ENCODE assay signal across 8 mouse cellular contexts in genomic region chr15:98002113-98002990, GRCm38 (mm10). TPM values are rescaled to one million over a fixed set of nuclear protein-coding genes. Genes with fewer than 3 reads are reported as not detected.
DNase-seq lines count a peak whose midpoint lies in the region; ATAC-seq and TF ChIP-seq lines count a peak whose summit lies in the region.

No protein-coding gene starts in this region.

- H3K4me3 ChIP-seq in embryonic facial prominence, embryonic 15.5 days (replicated peaks): peak overlapping the region; percentile 41
- H3K4me3 ChIP-seq in layer of hippocampus, adult 2 months: peak overlapping the region; percentile 37; the same call in 1 of the 2 replicates
- H3K4me3 ChIP-seq in myocyte: no peak overlapping the region

- TF ChIP-seq POLR2A in myocyte (IDR thresholded peaks at IDR 0.05; ENCODE audit: insufficient read length, low read depth): no peak

- ATAC-seq in embryonic facial prominence, embryonic 15.5 days (ENCODE audit: insufficient number of reproducible peaks, low FRiP score, low TSS enrichment, low read depth): peak; percentile 27

- peak overlapping the region; percentile 89 for H3K4me2 ChIP-seq in embryonic facial prominence, embryonic 15.5 days (replicated peaks)
- peak overlapping the region; percentile 69 for H3K4me2 ChIP-seq in myocyte (ENCODE audit: low read depth)

- no peaks in the 10 kb centered on the region for H3K79me2 ChIP-seq in myocyte (ENCODE audit: control insufficient read depth, insufficient read depth)

- peaks cover 44% of the 10 kb centered on the region for H3K4me1 ChIP-seq in embryonic facial prominence, embryonic 15.5 days

- under 1% methylated on average over 42 of the region's 42 CpGs for WGBS in embryonic facial prominence, embryonic 15.5 days

- peak overlapping the region; percentile 16; the same call in 1 of the 2 replicates for H3K9ac ChIP-seq in embryonic facial prominence, embryonic 15.5 days

- intact Hi-C loops in gastrocnemius, postnatal 36 days (cut with DNase I): no loop called here

- DNase-seq in left cerebral cortex, adult 11 months (ENCODE audit: low spot score): peak; percentile 51
- DNase-seq in left cerebral cortex, adult 18-20 months (ENCODE audit: low spot score in 2 of 2): no peak
- peak; percentile 24 to 52 for DNase-seq in layer of hippocampus, adult 2 months (ENCODE audit: low spot score in 2 of 2)
- DNase-seq in testis, postnatal 10 days (ENCODE audit: low spot score): no peak
- no peak for DNase-seq in gastrocnemius, postnatal 36 days
- no peak for DNase-seq in adrenal gland, postnatal 10 days

- no peak for TF ChIP-seq CTCF in layer of hippocampus, adult 2 months (conservative IDR thresholded peaks at IDR 0.05)

- H3K36me3 ChIP-seq in embryonic facial prominence, embryonic 15.5 days: no peaks in the 10 kb centered on the region
- no peaks in the 10 kb centered on the region for H3K36me3 ChIP-seq in myocyte (ENCODE audit: control insufficient read depth, insufficient read depth)

- H3ac ChIP-seq in myocyte (ENCODE audit: control insufficient read depth, insufficient read length): no peak overlapping the region

- H3K9me3 ChIP-seq in embryonic facial prominence, embryonic 15.5 days (replicated peaks): no peaks in the 10 kb centered on the region

- H3K27ac ChIP-seq in embryonic facial prominence, embryonic 15.5 days (replicated peaks): peak overlapping the region; percentile 52
- no peak overlapping the region for H3K27ac ChIP-seq in layer of hippocampus, adult 2 months

- peaks cover 68% of the 10 kb centered on the region for H3K27me3 ChIP-seq in embryonic facial prominence, embryonic 15.5 days
- peaks cover 94% of the 10 kb centered on the region for H3K27me3 ChIP-seq in myocyte (ENCODE audit: control insufficient read depth, insufficient read depth, insufficient read length)

TF ChIP-seq in myocyte, 11 proteins besides CTCF, POLR2A, EP300 and RAD21:
- TF ChIP-seq REST (IDR thresholded peaks at IDR 0.05; ENCODE audit: insufficient read depth, insufficient read length): no peak
- TF ChIP-seq TCF12 (IDR thresholded peaks at IDR 0.05; ENCODE audit: insufficient read depth, poor library complexity, severe bottlenecking): no peak
- no peak for TF ChIP-seq MYOD1 (IDR thresholded peaks at IDR 0.05; ENCODE audit: control insufficient read depth in 1 of 3, insufficient read length in 2 of 3, low read depth in 2 of 3)
- TF ChIP-seq MAX (IDR thresholded peaks at IDR 0.05; ENCODE audit: low read depth): no peak
- TF ChIP-seq E2F4 (IDR thresholded peaks at IDR 0.05; ENCODE audit: insufficient read depth): no peak
- no peak for TF ChIP-seq TCF3 (IDR thresholded peaks at IDR 0.05; ENCODE audit: insufficient read length, low read depth)
- TF ChIP-seq POLR2AphosphoS2 (IDR thresholded peaks at IDR 0.05; ENCODE audit: insufficient read length, low read depth): no peak
- no peak for TF ChIP-seq MYOG (IDR thresholded peaks at IDR 0.05; ENCODE audit: control insufficient read depth in 1 of 3, insufficient read depth in 1 of 3, insufficient read length in 2 of 3, low read depth in 2 of 3)
- TF ChIP-seq CEBPB (IDR thresholded peaks at IDR 0.05; ENCODE audit: insufficient read depth, poor library complexity, severe bottlenecking): no peak

RNA-seq across cellular contexts. Expression of gene Col2a1, which starts 2.1 kb away (rescaled TPM):
- total RNA-seq in left cerebral cortex, adult 18-20 months (2021): under 1 TPM; 0.86 to 0.91 TPM
- polyA plus RNA-seq in embryonic facial prominence, embryonic 15.5 days (2015; fragmentation: Nextera tagmentation; extraction: Ambion mirVana): 225 and 386 TPM in 2 replicates
- 1 to 10 TPM in 1 of 2 experiments, under 1 TPM in 1; 0.61 to 1.2 TPM for total RNA-seq in layer of hippocampus, adult 2 months (2021)
- polyA plus RNA-seq in myocyte (2012; fragmentation: generic; extraction: Trizol): 0.01 TPM
- total RNA-seq in gastrocnemius, postnatal 36 days (2021): 1 to 10 TPM; 1.9 to 3.5 TPM
- 10 to 100 TPM in 1 of 2 experiments, under 1 TPM in 1; 0.33 to 17.3 TPM for total RNA-seq in adrenal gland, postnatal 10 days (2021)

RNA-seq across cellular contexts. Expression of gene Tmem106c, which starts 38.4 kb away (rescaled TPM):
- total RNA-seq in left cerebral cortex, adult 18-20 months (2021): 10 to 100 TPM; 33.2 to 34.9 TPM
- polyA plus RNA-seq in embryonic facial prominence, embryonic 15.5 days (2015; fragmentation: Nextera tagmentation; extraction: Ambion mirVana): 52.6 and 60.8 TPM in 2 replicates
- 10 to 100 TPM; 32.8 to 34.1 TPM for total RNA-seq in layer of hippocampus, adult 2 months (2021)
- 11.5 TPM for polyA plus RNA-seq in myocyte (2012; fragmentation: generic; extraction: Trizol)
- 1 to 10 TPM; 4.5 to 5.2 TPM for total RNA-seq in gastrocnemius, postnatal 36 days (2021)
- 10 to 100 TPM; 38.1 to 49.5 TPM for total RNA-seq in adrenal gland, postnatal 10 days (2021)

Comparison
In these comparisons a context has a peak if more than half of its experiments do, and no peak if none do; other contexts are left out.
1. DNase-seq: peak in left cerebral cortex, adult 11 months (single experiment) and layer of hippocampus, adult 2 months (2 of 2); none in left cerebral cortex, adult 18-20 months (0 of 2), testis, postnatal 10 days (single experiment), gastrocnemius, postnatal 36 days (0 of 2) and adrenal gland, postnatal 10 days (single experiment).
2. RNA of gene Tmem106c, which starts 38.4 kb away (total RNA-seq): 38.1 to 49.5 TPM in adrenal gland, postnatal 10 days, 33.2 to 34.9 TPM in left cerebral cortex, adult 18-20 months and 32.8 to 34.1 TPM in layer of hippocampus, adult 2 months; 4.5 to 5.2 TPM in gastrocnemius, postnatal 36 days; every median in the first group is over 4 times any median in the second.